Mouse (Mus musculus) myocyte (in vitro differentiated cells): Measurements from ENCODE around the gene Klhl1.

Experiments
- CEBPB ChIP-seq: IDR thresholded peaks from 2 replicates; pipeline ENCODE4 v1.6.1; 2011; ENCODE audit warnings: mild to moderate bottlenecking, moderate library complexity; ENCODE audit not compliant: poor library complexity, insufficient read depth, severe bottlenecking
- MYOD1 ChIP-seq, 3 experiments: IDR thresholded peaks; one replicate each; pipeline ENCODE4 v1.6.1; 2011; ENCODE audit warnings: control low read depth in 2 of 3, low read depth in 2 of 3, mild to moderate bottlenecking in 2 of 3, moderate library complexity in 1 of 3; ENCODE audit not compliant: insufficient read length in 2 of 3, control insufficient read depth in 1 of 3
- POLR2A ChIP-seq: IDR thresholded peaks from one replicate; pipeline ENCODE4 v1.6.1; 2011; ENCODE audit warnings: low read depth, mild to moderate bottlenecking, control low read depth, moderate library complexity; ENCODE audit not compliant: insufficient read length
- TCF12 ChIP-seq: IDR thresholded peaks from one replicate; pipeline ENCODE4 v1.6.1; 2011; ENCODE audit warnings: mild to moderate bottlenecking, control low read depth; ENCODE audit not compliant: poor library complexity, insufficient read depth, severe bottlenecking
- USF1 ChIP-seq: IDR thresholded peaks from one replicate; pipeline ENCODE4 v1.6.1; 2011; ENCODE audit warnings: low read depth, mild to moderate bottlenecking, control low read depth, moderate library complexity

- no peak for TF ChIP-seq POLR2A
- no peak for TF ChIP-seq USF1
- no peak for TF ChIP-seq MYOD1 (IDR thresholded peaks at IDR 0.05; ENCODE audit: control insufficient read depth in 1 of 3, insufficient read length in 2 of 3, low read depth in 2 of 3)
- TF ChIP-seq CEBPB = no peak
- TF ChIP-seq TCF12 = no peak
Measured at GRCm38 (mm10) chr14:96392032-96392737, 126.7 kb downstream of the Klhl1 start.
